Mouse (Mus musculus): ENCODE data around the gene Zfand6.

DNA sequence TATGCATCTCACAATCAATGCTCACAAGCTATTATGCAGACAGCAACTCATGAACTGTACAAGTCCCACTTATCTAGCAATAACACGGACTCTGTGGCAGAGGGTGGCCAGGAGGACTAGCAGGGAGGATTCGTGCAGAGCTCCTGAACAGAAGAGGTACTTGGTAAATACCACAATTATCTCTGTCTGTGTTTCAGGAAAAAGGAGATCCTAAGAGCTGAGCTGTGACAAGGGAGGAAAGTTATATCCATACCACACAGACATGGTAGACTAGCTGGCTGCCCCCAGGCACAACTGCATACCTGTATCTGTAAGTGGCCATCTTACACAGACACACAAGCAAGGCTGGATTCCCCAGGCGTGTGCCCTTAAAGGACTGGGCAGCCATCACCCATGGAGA, 88.4 kb downstream of the Zfand6 start:
- TF ChIP-seq CTCF (IDR thresholded peaks at IDR 0.05; ENCODE audit: low read depth, low read length): no peak
- no peak for TF ChIP-seq POLR2A (IDR thresholded peaks at IDR 0.05; ENCODE audit: borderline replicate concordance, low read depth, low read length)

All from bone marrow macrophage, adult 2 months (primary cell).